Mouse (Mus musculus) liver, postnatal 0 days (tissue): ENCODE results near the gene Prl8a6.

ENCODE experiments used
- CTCF ChIP-seq: sonication (generic); IDR thresholded peaks from 2 replicates; pipeline ENCODE4 v1.5.1; 2016; ENCODE audit warnings: antibody characterized with exemption, low read depth
- EP300 ChIP-seq: IDR thresholded peaks from 2 replicates; pipeline ENCODE4 v1.6.1; 2016; ENCODE audit warnings: antibody characterized with exemption, low read depth, mild to moderate bottlenecking

DNA sequence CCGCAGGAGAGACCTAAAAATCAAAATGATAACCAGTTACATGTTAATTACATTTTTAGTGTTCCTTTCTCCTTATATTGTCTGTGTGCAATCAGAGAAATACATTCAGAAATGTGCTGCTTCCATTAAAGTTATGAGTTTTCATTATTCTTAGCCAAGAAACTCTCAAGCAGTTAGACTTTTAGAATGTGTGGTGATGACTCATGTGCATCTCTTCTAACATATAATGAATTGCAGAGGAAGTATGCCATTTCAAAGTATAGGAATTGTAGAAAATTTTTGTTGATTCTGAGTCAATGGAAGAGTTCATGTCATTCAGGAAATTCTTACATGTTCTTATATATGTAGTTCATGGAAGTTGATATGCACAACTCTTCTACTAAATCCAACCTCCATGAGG, 5.3 kb downstream of the Prl8a6 start:
- no peak for TF ChIP-seq CTCF
- no peak for TF ChIP-seq EP300
